Mouse (Mus musculus): ENCODE data around the gene Srgap3.

GRCm38 (mm10) chr6:112946895-112947436 lies at the start of gene Srgap3:
- no peak for TF ChIP-seq TAL1 (IDR thresholded peaks at IDR 0.05; ENCODE audit: low read length)
- no peak for TF ChIP-seq GATA1 (IDR thresholded peaks at IDR 0.05; ENCODE audit: low read length)

Measured in erythroblast, embryonic 14.5 days (primary cell).